Mouse (Mus musculus) A20 (cell line): ENCODE data around the gene B3gnt3.

Source experiments
- DNase-seq: peaks from one replicate; pipeline ENCODE4 v3.0.0-alpha.2; 2011; ENCODE audit warnings: low read depth, low spot score

Gene B3gnt3

DNA sequence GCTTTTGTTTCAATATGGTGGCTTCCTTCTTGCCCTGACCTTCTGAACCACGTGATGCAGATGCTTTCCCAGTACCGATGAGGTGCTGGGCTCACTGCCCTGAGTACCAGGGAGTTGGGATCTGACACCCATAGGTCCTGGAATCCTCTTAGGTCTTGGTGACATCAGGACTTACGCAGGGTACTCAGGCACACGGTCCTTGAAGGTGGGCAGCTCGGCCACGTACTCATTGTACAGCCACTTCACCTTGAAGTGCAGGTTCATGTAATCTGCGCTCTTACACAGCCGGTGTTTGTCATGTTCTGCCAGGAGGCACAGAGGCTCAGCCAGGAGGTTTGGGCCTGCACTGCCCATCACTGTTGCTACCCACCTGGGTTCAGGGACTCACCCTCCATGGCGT is 56.1 kb downstream of the B3gnt3 start:
- no peak for DNase-seq
